Mouse (Mus musculus) limb, embryonic 11.5 days (tissue): ENCODE measurements around the gene Trip4. TPM values are rescaled to one million over a fixed set of nuclear protein-coding genes. Genes with fewer than 3 reads are reported as not detected.

ENCODE experiments used
- ATAC-seq: fragments of 200-750 bp; cut with Nextera tagmentation; 2 replicates; pipeline ENCODE4 v1.8.0; 2017; ENCODE audit warnings: low read depth; ENCODE audit not compliant: insufficient number of reproducible peaks, low FRiP score, low TSS enrichment
- DNase-seq: peaks from one replicate; pipeline ENCODE4 v3.0.0-alpha.2; 2015; ENCODE audit warnings: low spot score
- H3K27ac ChIP-seq: fragments of 300-500 bp; sonication (generic); replicated peaks from 2 replicates; pipeline ENCODE4 v1.5.1; 2014; ENCODE audit warnings: low read depth, mild to moderate bottlenecking, low read length
- H3K27me3 ChIP-seq: fragments of 300-500 bp; sonication (generic); 2 replicates; pipeline ENCODE4 v1.6.1; 2014; ENCODE audit warnings: mild to moderate bottlenecking, low read length, mixed read lengths; ENCODE audit not compliant: control insufficient read depth, insufficient read depth
- H3K36me3 ChIP-seq: fragments of 300-500 bp; sonication (generic); 2 replicates; pipeline ENCODE4 v1.6.1; 2014; ENCODE audit warnings: mild to moderate bottlenecking, low read length, moderate library complexity, mixed read lengths; ENCODE audit not compliant: control insufficient read depth, insufficient read depth
- H3K4me1 ChIP-seq: fragments of 300-500 bp; sonication (generic); 2 replicates; pipeline ENCODE4 v1.6.1; 2014; ENCODE audit warnings: low read length, mixed read lengths; ENCODE audit not compliant: control insufficient read depth, insufficient read depth
- H3K4me2 ChIP-seq: fragments of 300-500 bp; sonication (generic); 2 replicates; pipeline ENCODE4 v1.6.1; 2014; ENCODE audit warnings: low read depth, mild to moderate bottlenecking, moderate library complexity; ENCODE audit not compliant: severe bottlenecking
- H3K4me3 ChIP-seq: fragments of 300-500 bp; sonication (generic); 2 replicates; pipeline ENCODE4 v1.5.1; 2014; ENCODE audit warnings: low read depth, low read length
- H3K9ac ChIP-seq: fragments of 300-500 bp; sonication (generic); 2 replicates; pipeline ENCODE4 v1.6.1; 2014; ENCODE audit warnings: mild to moderate bottlenecking, low read length
- H3K9me3 ChIP-seq: fragments of 300-500 bp; sonication (generic); 2 replicates; pipeline ENCODE4 v1.6.1; 2016; ENCODE audit warnings: low read length; ENCODE audit not compliant: control insufficient read depth
- WGBS: fragments of 180-500 bp; shearing (Covaris S2); extraction: QIAGEN DNeasy Blood & Tissue Kit; methylation state at CpG from one replicate; pipeline ENCODE4 v1.1.7; 2014; 5-methylcytosine and 5-hydroxymethylcytosine counted together
- polyA plus RNA-seq: library from polyadenylated mRNA; unstranded; fragments of >200 nt; fragmentation: Nextera tagmentation; extraction: Ambion mirVana; gene quantifications from 2 replicates; pipeline ENCODE4 v1.2.1, GENCODE M21; 2014

Gene Trip4
- polyA plus RNA-seq, 1 experiment from 2014 or later = 35.3 TPM

DNA sequence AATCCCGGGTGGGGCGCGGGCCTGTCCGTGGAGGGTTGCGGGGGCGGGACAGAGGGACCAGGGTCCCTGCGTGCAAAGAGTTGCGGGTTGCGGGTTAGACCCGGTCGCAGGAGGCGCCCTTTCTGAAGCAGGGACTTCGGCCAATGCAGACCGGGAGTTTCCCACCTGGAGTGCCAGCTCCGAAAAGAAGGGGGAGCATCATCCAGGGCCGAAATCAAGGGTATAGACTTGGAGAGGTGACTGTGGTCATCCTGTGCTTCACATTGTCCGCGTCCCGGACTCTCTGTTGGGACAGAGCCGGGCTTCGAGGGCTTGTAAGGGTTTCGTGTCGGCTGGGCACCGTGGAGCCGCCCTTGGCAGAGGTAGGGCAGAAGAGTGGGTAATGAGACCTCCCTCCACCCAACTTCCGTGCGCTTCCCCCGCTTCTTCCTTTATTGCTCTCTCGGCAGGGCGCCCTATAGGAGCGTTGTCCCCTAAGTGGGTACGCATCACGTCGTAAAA is 757 bp upstream of the Trip4 start:
- H3K9ac ChIP-seq = peak overlapping the region; percentile 76
- 0 out of 2 replicates have a peak, but pooled peaks cover 1% of the 10 kb centered on the region for H3K36me3 ChIP-seq
- WGBS = under 1% methylated on average over 33 of the region's 34 CpGs
- H3K4me2 ChIP-seq = peak overlapping the region; percentile 83
- peak overlapping the region; percentile 83 for H3K27ac ChIP-seq
- H3K4me1 ChIP-seq = no peaks in the 10 kb centered on the region
- peak; percentile 66 for DNase-seq
- H3K27me3 ChIP-seq = no peaks in the 10 kb centered on the region
- ATAC-seq = peak; percentile 33; the same call in 1 of the 2 replicates
- peak overlapping the region; percentile 78 for H3K4me3 ChIP-seq
- no peaks in the 10 kb centered on the region for H3K9me3 ChIP-seq

DNA sequence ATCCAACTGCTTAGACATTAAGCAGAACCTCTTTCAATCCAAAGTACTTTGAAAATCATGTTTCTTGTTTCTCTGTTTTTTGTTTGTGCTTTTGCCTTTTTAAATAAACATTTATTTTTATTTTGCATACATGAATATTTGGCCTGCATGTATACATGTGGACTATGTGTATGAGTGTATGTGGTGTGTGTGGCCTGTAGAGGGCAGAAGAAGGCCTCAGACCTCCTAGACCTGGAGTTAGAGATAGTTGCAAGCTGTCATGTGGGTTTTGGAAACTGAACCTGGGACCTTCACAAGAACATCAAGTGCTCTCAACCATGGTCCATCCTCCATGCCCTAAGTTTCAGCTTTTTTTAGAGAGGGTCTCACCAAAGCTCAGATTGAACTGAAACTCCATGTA is 5.2 kb downstream of the Trip4 start:
- DNase-seq (no peak), ATAC-seq (no peak)
- Histone ChIP-seq H3K27ac (no peak overlapping the region), H3K36me3 (peaks cover 11% of the 10 kb centered on the region; the same call in 1 of the 2 replicates), H3K9ac (no peak overlapping the region), H3K4me3 (no peak overlapping the region), H3K27me3 (no peaks in the 10 kb centered on the region), H3K4me1 (no peaks in the 10 kb centered on the region), H3K4me2 (no peak overlapping the region), H3K9me3 (no peaks in the 10 kb centered on the region)

DNA sequence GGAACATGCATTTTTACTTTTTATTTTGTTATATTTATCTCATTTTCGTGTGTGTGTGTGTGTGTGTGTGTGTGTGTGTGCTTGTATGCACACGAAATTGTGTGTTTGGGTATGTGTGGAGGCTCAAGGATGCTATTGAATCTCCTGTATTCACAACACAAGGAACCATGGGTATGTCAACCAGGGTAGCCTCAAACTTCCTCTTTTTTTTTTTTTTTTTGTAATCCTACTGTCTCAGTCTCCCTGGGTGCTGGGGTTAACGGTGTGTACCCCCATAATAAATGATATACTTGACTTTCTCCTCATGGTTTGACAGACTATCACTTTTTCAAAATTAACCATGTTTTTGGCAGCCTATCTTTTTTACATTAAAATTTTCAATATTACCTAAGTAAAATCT is 5.7 kb downstream of the Trip4 start:
- H3K4me2 ChIP-seq = no peak overlapping the region
- no peak overlapping the region for H3K9ac ChIP-seq
- H3K36me3 ChIP-seq = peaks cover 11% of the 10 kb centered on the region; the same call in 1 of the 2 replicates
- no peak for DNase-seq
- no peak overlapping the region for H3K4me3 ChIP-seq
- WGBS = 98% methylated on average over 3 of the region's 3 CpGs
- no peaks in the 10 kb centered on the region for H3K4me1 ChIP-seq
- no peak for ATAC-seq
- no peaks in the 10 kb centered on the region for H3K27me3 ChIP-seq
- no peaks in the 10 kb centered on the region for H3K9me3 ChIP-seq
- no peak overlapping the region for H3K27ac ChIP-seq

DNA sequence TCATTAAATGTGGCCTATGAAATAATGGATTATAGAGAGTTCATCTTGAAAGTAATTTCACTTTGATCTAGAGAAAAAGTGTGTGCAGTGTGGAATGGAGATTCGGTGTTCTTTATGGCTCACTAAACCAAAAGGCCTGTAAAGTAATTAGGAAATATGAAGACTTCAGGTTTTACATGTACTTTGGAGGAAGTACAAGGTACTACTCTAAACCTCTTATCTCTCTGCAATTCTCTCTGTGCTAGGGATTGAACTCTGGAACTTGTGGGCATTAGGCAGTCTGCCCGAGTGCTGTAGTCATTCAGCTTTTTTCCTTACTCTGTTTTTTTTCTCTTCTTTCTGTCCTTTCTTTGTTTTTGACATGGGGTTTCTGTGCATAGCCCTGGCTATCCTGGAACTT is 11.6 kb downstream of the Trip4 start:
- WGBS = 91% methylated on average over 2 of the region's 2 CpGs
- no peak for DNase-seq
- Histone ChIP-seq H3K36me3 (peaks cover 17% of the 10 kb centered on the region; the same call in 1 of the 2 replicates), H3K4me3 (no peak overlapping the region), H3K9me3 (no peaks in the 10 kb centered on the region), H3K4me2 (no peak overlapping the region), H3K27ac (no peak overlapping the region), H3K9ac (no peak overlapping the region), H3K4me1 (no peaks in the 10 kb centered on the region), H3K27me3 (no peaks in the 10 kb centered on the region)
- ATAC-seq = no peak

DNA sequence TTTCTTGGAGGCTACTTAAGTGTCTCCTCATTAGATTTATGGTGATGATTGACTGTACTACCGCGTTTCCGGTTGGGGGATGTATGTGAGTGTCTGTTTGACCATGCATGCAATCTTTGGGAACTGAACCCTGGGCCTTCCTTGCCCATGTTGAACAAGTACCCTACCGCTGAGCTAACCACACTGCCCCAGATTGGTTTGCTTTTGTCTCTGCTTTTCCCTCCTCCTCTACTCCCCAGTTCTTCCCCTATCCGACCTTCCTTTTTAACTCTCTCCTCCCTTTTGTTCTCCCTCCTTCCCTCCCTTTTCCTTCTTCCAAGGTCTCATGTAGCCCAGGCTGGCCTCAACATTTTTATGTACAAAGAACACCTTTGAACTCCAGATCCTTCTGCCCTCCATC is 17.5 kb downstream of the Trip4 start:
- Histone ChIP-seq H3K4me3 (peak overlapping the region; percentile 75), H3K4me1 (no peaks in the 10 kb centered on the region), H3K27me3 (no peaks in the 10 kb centered on the region), H3K9ac (peak overlapping the region; percentile 92), H3K4me2 (peak overlapping the region; percentile 75), H3K9me3 (no peaks in the 10 kb centered on the region), H3K36me3 (peaks cover 12% of the 10 kb centered on the region; the same call in 1 of the 2 replicates), H3K27ac (no peak overlapping the region)
- DNase-seq = peak; percentile 42
- 4% methylated on average over 5 of the region's 5 CpGs for WGBS
- ATAC-seq = no peak

DNA sequence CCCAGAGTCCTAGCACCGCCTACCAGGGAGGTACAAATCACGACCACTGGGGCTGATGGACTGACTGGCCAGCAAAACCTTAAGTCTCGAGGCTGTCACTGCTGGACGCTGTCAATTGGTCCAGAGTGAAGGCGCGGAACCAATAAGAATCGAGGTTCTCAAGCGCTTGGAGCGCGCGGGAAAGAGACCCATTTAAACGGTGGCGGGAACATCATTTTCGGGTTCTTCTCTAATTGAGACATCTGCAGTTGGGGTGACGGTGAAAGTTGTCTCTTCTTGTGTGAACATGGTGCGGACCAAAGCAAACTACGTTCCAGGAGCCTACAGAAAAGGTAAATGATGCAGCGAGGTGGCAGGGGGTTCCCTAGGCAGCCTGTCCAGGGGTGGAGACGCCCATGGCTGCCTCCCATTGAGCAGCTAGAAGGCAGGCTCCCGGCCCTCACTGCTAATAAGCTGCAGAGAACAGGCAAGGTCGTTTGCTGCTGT is 18.4 kb downstream of the Trip4 start, which contains the start of gene Pclaf:
TSS of gene Pclaf (plus strand) at position 95 of the 486 bp plus-strand sequence.
- WGBS = under 1% methylated on average over 21 of the region's 21 CpGs
- no peaks in the 10 kb centered on the region for H3K9me3 ChIP-seq
- no peaks in the 10 kb centered on the region for H3K4me1 ChIP-seq
- peak within 1 kb of the TSS; percentile 92 for H3K9ac ChIP-seq
- peak within 1 kb of the TSS; percentile 59 for H3K27ac ChIP-seq
- peak; percentile 96 for ATAC-seq
- H3K27me3 ChIP-seq = no peaks in the 10 kb centered on the region
- H3K36me3 ChIP-seq = peaks cover 12% of the 10 kb centered on the region; the same call in 1 of the 2 replicates
- peak within 1 kb of the TSS; percentile 75 for H3K4me2 ChIP-seq
- peak within 1 kb of the TSS; percentile 75 for H3K4me3 ChIP-seq
- DNase-seq = peak; percentile 86

DNA sequence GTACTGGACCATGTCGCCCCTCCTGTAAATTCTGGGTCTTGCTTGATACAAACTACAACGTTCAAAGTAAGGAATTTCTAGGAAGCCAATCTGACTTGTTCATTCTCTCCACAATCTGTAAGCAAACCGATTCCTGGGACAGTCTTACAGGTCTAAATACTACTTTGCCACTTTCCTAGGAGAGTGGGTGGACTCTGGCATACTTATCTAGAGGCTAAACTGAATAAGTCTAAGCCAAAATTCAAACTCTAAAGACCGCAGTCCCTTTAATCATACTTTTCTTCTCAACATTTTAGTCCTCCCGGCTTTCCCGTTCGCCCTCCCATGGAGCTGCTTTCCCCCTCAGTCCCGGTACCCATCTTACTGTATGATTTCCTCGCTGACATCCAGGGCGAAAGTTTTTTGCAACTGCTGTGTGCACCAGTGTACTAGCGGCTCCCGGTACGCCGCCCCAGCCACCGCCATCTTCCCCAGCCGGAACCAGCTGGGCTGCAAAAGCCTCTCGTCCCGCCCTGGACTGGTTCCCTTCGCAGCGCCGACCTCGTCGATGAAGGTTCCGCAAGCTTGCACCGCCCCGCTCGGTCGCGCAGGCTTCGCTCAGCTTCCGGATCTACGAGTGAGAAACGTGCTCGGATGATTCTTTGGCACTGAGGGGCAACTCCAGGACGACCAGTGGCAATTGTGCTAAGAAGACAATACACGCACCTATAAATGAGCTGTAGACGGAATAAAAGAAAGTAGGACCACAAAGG is 23.9 kb downstream of the Trip4 start:
- Histone ChIP-seq H3K4me3 (peak overlapping the region; percentile 73), H3K9me3 (no peaks in the 10 kb centered on the region), H3K27ac (peak overlapping the region; percentile 38), H3K27me3 (no peaks in the 10 kb centered on the region), H3K9ac (peak overlapping the region; percentile 72), H3K4me1 (no peaks in the 10 kb centered on the region), H3K4me2 (peak overlapping the region; percentile 60), H3K36me3 (no peaks in the 10 kb centered on the region)
- DNase-seq (peak; percentile 90), ATAC-seq (peak; percentile 90)
- WGBS = under 1% methylated on average over 37 of the region's 37 CpGs

DNA sequence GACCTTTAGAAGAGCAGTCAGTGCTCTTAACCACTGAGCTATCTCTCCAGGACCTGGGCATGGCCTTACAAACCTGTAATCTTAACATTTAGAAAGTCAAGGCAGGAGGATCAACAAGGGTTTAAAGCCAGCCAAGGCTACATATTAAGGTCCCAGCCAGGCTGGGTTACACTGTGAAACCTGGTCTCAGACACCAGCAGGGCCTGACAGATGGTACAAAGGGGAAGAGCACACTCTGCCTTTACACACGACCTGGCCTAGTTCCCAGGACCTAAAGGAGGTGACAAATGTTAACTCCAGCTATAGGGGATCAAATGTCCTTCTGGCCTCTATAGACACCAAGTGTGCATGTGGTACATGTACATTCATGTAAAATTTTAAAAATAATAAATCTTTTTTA is 48.9 kb downstream of the Trip4 start:
- DNase-seq = no peak

More for the DNA sequence above, 48.9 kb downstream of the Trip4 start:
- no peak overlapping the region for H3K9ac ChIP-seq
- H3K9me3 ChIP-seq = no peaks in the 10 kb centered on the region
- WGBS = 44% methylated on average over 1 of the region's 1 CpGs
- H3K4me2 ChIP-seq = no peak overlapping the region
- H3K4me1 ChIP-seq = no peaks in the 10 kb centered on the region
- no peak overlapping the region for H3K4me3 ChIP-seq
- H3K27me3 ChIP-seq = no peaks in the 10 kb centered on the region
- no peak for ATAC-seq
- no peak overlapping the region for H3K27ac ChIP-seq
- H3K36me3 ChIP-seq = peaks cover 4% of the 10 kb centered on the region
